Mouse (Mus musculus) olfactory bulb, adult 2 months (tissue): ENCODE data around the gene Barx1. TPM values are rescaled to one million over a fixed set of nuclear protein-coding genes. Genes with fewer than 3 reads are reported as not detected.

Source experiments
- H3K27ac ChIP-seq: fragments of 200-500 bp; 2 replicates; pipeline ENCODE4 v1.5.1; 2012; ENCODE audit warnings: low read depth, low read length; ENCODE audit not compliant: insufficient read depth
- H3K4me1 ChIP-seq: fragments of 200-500 bp; 2 replicates; pipeline ENCODE4 v1.6.1; 2012; ENCODE audit warnings: low read length; ENCODE audit not compliant: control insufficient read depth, insufficient read depth
- H3K4me3 ChIP-seq: fragments of 200-500 bp; 2 replicates; pipeline ENCODE4 v1.5.1; 2012; ENCODE audit warnings: mild to moderate bottlenecking, low read depth, low read length, moderate library complexity; ENCODE audit not compliant: insufficient read depth
- CTCF ChIP-seq: fragments of 200-500 bp; IDR thresholded peaks from 2 replicates; pipeline ENCODE4 v1.5.1; 2012; ENCODE audit warnings: low read depth, mild to moderate bottlenecking, low read length, moderate library complexity; ENCODE audit not compliant: insufficient read depth
- POLR2A ChIP-seq: fragments of 200-500 bp; IDR thresholded peaks from 2 replicates; pipeline ENCODE4 v1.6.1; 2012; ENCODE audit warnings: mild to moderate bottlenecking, low read depth, low read length, moderate library complexity; ENCODE audit not compliant: insufficient read depth
- WGBS: fragments of 180-500 bp; shearing (Covaris S2); methylation state at CpG from one replicate; pipeline ENCODE4 v1.1.7; 2018; 5-methylcytosine and 5-hydroxymethylcytosine counted together
- polyA plus RNA-seq: library from polyadenylated mRNA; stranded (reverse); fragments of >200 nt; gene quantifications from 2 replicates; pipeline ENCODE4 v1.2.4, GENCODE M21; 2012; ENCODE audit warnings: low replicate concordance; ENCODE audit not compliant: missing spikeins, insufficient read depth, insufficient read length

Gene Barx1
- polyA plus RNA-seq, 1 experiment = not detected

DNA sequence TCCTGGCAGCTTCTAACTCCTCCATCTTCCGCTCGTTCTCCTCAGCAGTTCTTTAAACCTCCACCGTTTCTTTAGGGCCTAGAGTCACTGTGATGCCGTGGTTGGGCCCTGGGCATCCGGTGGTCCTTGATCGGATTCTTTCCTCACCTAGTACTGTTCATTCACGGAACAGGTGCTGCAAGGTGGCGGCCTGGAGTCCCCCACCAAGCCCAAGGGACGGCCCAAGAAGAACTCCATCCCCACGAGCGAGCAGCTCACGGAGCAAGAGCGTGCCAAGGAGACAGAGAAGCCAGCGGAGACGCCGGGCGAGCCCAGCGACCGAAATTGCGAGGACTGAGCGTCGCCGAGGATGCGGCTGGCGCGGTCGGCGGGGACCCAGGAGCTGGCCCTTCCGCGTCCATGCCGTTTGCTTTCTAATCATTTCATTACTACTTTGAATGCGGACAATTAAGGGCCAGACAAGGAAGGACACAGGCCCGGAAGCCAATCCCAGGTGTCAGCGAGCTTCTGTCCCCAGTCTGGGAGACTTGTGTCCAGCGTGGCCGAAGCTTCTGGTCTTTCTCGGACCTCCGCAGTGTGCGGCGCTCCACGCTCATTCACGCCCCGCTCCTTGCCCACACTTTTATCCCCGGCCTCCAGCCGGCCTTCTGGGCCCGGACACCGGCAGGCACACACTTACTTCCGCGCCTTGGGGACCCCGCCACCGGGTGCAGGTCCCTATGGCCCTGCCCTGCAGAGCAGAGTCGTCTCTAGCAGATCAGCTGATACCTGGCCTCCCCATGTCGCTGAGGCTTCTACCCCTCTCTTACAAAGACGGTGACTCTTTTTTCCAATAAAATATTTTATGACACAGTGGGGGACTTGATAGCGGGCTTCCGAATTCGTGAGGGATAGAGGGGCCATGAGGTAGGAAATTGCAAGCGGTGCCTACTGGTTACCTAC is 3.1 kb downstream of the Barx1 start:
- TF ChIP-seq CTCF = no peak

DNA sequence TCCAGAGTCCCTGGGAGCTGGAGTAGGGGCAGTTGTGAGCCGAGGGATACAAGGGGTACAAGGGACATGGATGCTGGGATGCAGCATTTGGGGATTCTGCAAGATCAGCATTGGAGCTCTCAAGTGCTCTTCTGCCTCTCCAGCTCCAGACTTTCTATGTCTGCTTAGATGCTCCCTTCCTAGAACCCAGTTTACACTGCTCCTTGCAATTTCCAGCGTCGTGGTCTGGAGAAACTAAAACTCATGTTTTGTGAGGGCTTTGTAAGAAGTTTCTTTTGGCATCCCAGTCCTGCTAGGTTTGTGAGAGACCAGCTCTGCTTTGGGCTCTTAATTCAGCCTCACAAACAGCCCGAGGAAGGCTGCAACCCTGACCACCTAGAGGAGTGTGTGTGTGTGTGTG is 4.7 kb downstream of the Barx1 start:
- 28% methylated on average over 4 of the region's 4 CpGs for WGBS
- Histone ChIP-seq H3K27ac (no peak overlapping the region), H3K4me3 (no peak overlapping the region), H3K4me1 (peaks cover 26% of the 10 kb centered on the region)
- TF ChIP-seq POLR2A (no peak), CTCF (no peak)

More for the DNA sequence above, 3.1 kb downstream of the Barx1 start:
- no peak overlapping the region for H3K4me3 ChIP-seq
- 2% methylated on average over 58 of the region's 58 CpGs for WGBS
- no peak overlapping the region for H3K27ac ChIP-seq
- H3K4me1 ChIP-seq = peaks cover 26% of the 10 kb centered on the region

DNA sequence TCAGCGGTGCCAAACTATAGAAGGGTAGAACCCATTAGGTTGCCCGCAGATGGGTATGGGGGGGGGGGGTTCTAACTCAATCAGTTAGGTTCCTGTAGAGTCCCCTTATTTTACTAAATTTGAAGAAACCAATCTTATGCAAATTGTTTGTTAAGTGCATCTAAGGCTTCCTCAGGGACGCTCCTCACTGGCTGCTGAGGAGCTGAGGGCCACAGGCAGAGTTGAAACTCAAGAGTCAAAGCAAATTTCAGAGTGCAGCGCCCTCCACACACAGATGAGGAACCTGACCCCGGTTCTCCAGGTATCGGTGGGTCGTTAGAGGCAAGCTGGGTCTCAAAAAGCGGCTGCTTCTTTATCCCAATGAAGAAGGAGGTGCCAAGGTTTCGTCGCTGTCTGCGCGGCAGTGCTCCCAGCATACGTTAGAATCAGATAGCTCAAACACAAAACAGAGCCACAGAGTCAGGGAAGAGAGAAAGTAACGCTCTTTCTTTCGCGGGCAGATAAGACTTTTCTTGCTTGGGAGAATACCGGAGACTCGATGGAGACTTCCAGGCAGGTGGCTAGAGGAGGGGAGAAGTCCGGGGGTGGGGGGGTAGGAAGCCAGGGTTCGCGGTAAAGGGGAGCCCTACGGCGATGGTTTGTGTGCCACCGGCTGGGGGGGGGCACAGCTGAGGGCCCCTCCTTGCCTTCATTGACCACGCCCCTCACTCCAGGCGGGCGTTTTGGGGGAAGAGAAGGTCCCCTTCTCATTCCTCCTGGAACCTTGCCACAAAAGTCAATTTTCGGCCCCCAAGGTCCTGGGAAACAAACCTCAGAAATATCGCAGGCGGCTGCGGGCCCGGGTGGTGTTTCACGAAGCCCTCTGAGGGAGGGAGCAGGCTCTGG is 5.5 kb downstream of the Barx1 start:
- H3K27ac ChIP-seq = no peak overlapping the region
- peaks cover 22% of the 10 kb centered on the region for H3K4me1 ChIP-seq
- TF ChIP-seq POLR2A (no peak), CTCF (no peak)
- 5% methylated on average over 33 of the region's 33 CpGs for WGBS
- no peak overlapping the region for H3K4me3 ChIP-seq

DNA sequence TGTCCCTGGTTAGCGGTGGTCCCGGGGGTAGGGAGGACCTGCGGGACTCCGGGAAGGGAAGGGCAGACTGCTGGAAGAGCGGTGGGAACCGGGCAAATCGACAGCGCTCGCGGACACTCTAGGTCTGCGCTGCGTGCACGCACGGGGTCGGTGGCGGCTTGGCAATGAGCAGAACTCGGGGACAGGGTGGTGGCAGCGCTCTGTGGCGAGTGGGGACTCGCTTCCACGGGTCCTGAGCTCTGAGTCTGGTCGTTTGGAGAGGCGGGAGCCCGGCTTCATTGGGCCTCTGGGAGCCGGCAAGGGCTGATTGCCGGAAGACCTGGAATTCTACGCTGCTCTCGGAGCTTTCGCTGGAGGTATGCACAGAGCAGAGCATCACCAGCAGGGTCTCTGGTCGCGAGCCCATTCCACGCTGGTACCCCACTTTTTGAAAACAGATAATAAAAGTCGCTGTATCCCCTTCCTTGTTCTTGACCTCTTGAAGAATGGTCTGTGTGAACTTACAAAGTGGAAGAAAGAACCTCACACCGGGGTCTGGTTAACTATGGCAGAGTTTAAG is 6.3 kb downstream of the Barx1 start:
- TF ChIP-seq CTCF (no peak), POLR2A (no peak)
- no peak overlapping the region for H3K4me3 ChIP-seq
- WGBS = 2% methylated on average over 34 of the region's 34 CpGs
- peaks cover 21% of the 10 kb centered on the region for H3K4me1 ChIP-seq
- H3K27ac ChIP-seq = no peak overlapping the region

DNA sequence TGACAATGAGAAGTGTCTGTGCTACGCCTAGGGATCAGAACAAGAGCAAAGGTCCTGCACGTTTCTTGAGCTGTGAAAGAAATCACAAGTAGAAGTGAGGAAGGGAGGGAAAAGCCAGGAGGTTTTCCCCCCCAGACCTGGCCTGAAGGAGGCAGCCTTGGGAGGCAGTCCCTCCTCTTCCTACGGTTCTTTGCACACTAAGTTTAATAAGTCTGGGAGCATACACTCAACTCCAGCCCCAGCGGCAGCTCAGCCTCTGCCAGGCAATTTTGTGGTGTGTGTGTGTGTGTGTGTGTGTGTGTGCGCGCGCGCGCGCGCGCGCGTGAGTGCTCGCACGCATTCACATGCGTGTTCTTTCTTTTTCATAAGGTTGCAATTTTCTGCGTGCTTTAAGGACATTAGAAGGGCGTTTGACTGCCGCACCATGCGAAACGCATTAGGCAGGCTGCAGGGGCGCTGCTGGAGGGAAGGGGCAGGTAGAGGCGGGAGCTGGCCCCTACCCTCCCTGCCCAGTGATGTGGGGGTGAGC is 9.6 kb downstream of the Barx1 start:
- no peak overlapping the region for H3K27ac ChIP-seq
- H3K4me1 ChIP-seq = peaks cover 9% of the 10 kb centered on the region
- TF ChIP-seq CTCF (no peak), POLR2A (no peak)
- 2% methylated on average over 24 of the region's 24 CpGs for WGBS
- no peak overlapping the region for H3K4me3 ChIP-seq

DNA sequence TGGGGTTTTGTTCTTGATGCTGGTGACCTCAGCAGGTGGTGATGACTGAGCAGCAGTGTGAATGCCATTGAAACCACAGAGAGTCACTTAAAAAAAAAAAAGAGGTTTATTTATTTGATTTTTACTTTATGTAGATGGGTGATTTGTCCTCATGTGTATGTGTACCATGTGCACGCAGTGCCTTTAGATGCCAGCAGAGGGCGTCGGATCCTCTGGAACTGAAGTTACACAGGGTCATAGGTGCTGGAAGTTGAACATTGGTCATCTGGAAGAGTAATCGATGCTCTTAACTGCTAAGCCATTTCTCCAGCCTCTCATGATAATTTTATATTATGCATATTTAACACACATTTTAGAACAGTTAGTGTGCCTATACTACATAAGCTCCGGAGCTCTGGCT is 11.8 kb downstream of the Barx1 start:
- WGBS = 85% methylated on average over 5 of the region's 5 CpGs
- Histone ChIP-seq H3K27ac (no peak overlapping the region), H3K4me1 (no peaks in the 10 kb centered on the region), H3K4me3 (no peak overlapping the region)
- no peak for TF ChIP-seq CTCF
- TF ChIP-seq POLR2A = no peak

DNA sequence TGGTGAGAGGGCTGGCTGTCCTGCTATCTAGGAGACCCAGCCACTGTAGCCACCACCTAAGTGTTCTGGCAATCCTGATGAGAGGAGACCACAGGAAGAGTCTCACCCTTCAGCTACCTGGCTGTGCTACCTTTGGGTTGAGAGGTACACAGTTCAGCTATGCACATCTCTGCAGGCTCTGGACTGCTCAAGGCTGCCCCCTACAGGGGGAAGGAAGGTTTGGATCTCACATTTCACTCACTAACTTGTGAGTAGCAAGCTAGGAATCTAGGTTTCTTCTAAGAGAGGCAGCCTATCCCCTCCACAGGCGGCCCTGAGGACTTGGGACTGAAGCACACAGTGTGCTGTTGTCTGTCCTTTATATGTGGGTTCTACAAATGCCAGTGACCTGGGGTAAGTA is 16.6 kb downstream of the Barx1 start:
- no peak overlapping the region for H3K4me3 ChIP-seq
- WGBS = 68% methylated on average over 1 of the region's 1 CpGs
- no peak for TF ChIP-seq CTCF
- TF ChIP-seq POLR2A = no peak
- H3K27ac ChIP-seq = no peak overlapping the region
- H3K4me1 ChIP-seq = no peaks in the 10 kb centered on the region

DNA sequence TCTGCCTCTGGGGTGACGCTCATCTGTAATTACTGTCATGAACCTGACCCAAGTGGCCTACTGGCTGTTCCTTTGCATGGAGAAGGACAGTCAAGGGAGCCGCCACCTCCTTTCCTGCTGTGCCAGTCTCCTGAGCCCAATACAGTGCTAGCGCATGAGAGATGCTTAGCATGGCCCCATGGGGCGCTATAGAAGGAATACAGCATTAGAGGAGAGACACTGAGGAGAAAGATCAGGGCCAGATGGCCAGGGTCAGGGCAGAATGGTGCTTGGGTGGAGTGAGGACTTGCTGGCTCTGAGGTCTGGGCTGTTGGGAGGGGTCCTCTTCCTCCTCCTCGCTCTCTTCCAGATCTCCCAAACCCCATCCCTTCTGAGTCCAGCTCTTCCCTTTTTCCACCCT is 23.9 kb downstream of the Barx1 start:
- H3K4me3 ChIP-seq = no peak overlapping the region
- no peaks in the 10 kb centered on the region for H3K4me1 ChIP-seq
- WGBS = 73% methylated on average over 5 of the region's 5 CpGs
- H3K27ac ChIP-seq = no peak overlapping the region
- TF ChIP-seq POLR2A = no peak
